ENCODE assay signal across 8 mouse cellular contexts in genomic region chr19:44296186-44296585, GRCm38 (mm10). TPM values are rescaled to one million over a fixed set of nuclear protein-coding genes. Genes with fewer than 3 reads are reported as not detected.
A peak's percentile ranks its signal among the peaks of the same experiment; 100 is the strongest.
DNase-seq lines count a peak whose midpoint lies in the region; ATAC-seq and TF ChIP-seq lines count a peak whose summit lies in the region.

No protein-coding gene starts in this region.

- ATAC-seq in cerebellum, adult (ENCODE audit: insufficient number of reproducible peaks, low FRiP score, low TSS enrichment): no peak
- no peak for ATAC-seq in erythroid progenitor cell, adult 5-6 weeks (replicated peaks; ENCODE audit: low FRiP score, poor library complexity, severe bottlenecking)
- no peak for ATAC-seq in granulocyte monocyte progenitor cell, adult 5-6 weeks (replicated peaks; ENCODE audit: poor library complexity, severe bottlenecking)

- peaks cover 40% of the 10 kb centered on the region for H3K4me1 ChIP-seq in cerebellum, adult 2 months (ENCODE audit: control insufficient read depth, insufficient read depth, low read length)
- H3K4me1 ChIP-seq in testis, adult 2 months (ENCODE audit: control insufficient read depth, insufficient read depth, low read length): peaks cover 7% of the 10 kb centered on the region
- H3K4me1 ChIP-seq in midbrain, embryonic 10.5 days: peaks cover 86% of the 10 kb centered on the region

- no peak for DNase-seq in cerebellum, adult 2 months
- DNase-seq in testis, postnatal 14 days (ENCODE audit: low spot score): no peak
- no peak for DNase-seq in midbrain, embryonic 10.5 days (ENCODE audit: low spot score)
- no peak for DNase-seq in retina, embryonic 14.5 days (ENCODE audit: low spot score)

- H3K27ac ChIP-seq in cerebellum, adult 2 months (ENCODE audit: insufficient read depth, low read length): no peak overlapping the region; the same call in 1 of the 2 replicates
- peak overlapping the region; percentile 45 for H3K27ac ChIP-seq in testis, adult 2 months (ENCODE audit: control insufficient read depth, insufficient read depth, low read depth, low read length)
- H3K27ac ChIP-seq in midbrain, embryonic 10.5 days (replicated peaks): peak overlapping the region; percentile 98; the same call in 1 of the 2 replicates

- no peaks in the 10 kb centered on the region for H3K36me3 ChIP-seq in testis, adult 2 months (ENCODE audit: control insufficient read depth, insufficient read depth, low read length)
- H3K36me3 ChIP-seq in midbrain, embryonic 10.5 days: peaks cover 65% of the 10 kb centered on the region

- H3K4me3 ChIP-seq in cerebellum, adult 2 months (replicated peaks; ENCODE audit: insufficient read depth, low read depth, low read length): peak overlapping the region; percentile 93
- peak overlapping the region; percentile 17 for H3K4me3 ChIP-seq in testis, adult 2 months (ENCODE audit: control insufficient read depth, low read depth, low read length)
- peak overlapping the region; percentile 86 for H3K4me3 ChIP-seq in midbrain, embryonic 10.5 days

- WGBS in cerebellum, adult 2 months: 10% methylated on average over 7 of the region's 7 CpGs
- WGBS in midbrain, embryonic 10.5 days: 58% methylated on average over 7 of the region's 7 CpGs

- H3K9me3 ChIP-seq in midbrain, embryonic 10.5 days (replicated peaks): no peaks in the 10 kb centered on the region

- no peak for TF ChIP-seq CTCF in cerebellum, adult 2 months (IDR thresholded peaks at IDR 0.05; ENCODE audit: borderline replicate concordance, insufficient read depth, low read depth, low read length)
- no peak for TF ChIP-seq CTCF in testis, adult 2 months (IDR thresholded peaks at IDR 0.05; ENCODE audit: control insufficient read depth, insufficient read depth, insufficient replicate concordance, low read depth, low read length)

- TF ChIP-seq POLR2A in cerebellum, adult 2 months (IDR thresholded peaks at IDR 0.05; ENCODE audit: borderline replicate concordance, insufficient read depth, low read length): no peak
- no peak for TF ChIP-seq POLR2A in testis, adult 2 months (IDR thresholded peaks at IDR 0.05; ENCODE audit: control insufficient read depth, low read depth, low read length)

- H3K27me3 ChIP-seq in cerebellum, adult 2 months (ENCODE audit: control insufficient read depth, insufficient read depth, low read length): no peaks in the 10 kb centered on the region
- H3K27me3 ChIP-seq in testis, adult 2 months (ENCODE audit: control insufficient read depth, insufficient read depth, low read length): no peaks in the 10 kb centered on the region
- H3K27me3 ChIP-seq in midbrain, embryonic 10.5 days (ENCODE audit: low read depth, poor library complexity, severe bottlenecking): no peaks in the 10 kb centered on the region

RNA-seq across cellular contexts. Expression of gene Scd2, which starts 2.7 kb away (rescaled TPM):
- polyA plus RNA-seq in cerebellum, adult 2 months (2012; rRNA removed): 695 and 743 TPM in 2 replicates
- polyA plus RNA-seq in testis, adult 2 months (2012; rRNA removed): 60.9 and 71.6 TPM in 2 replicates
- 326 and 382 TPM in 2 replicates for polyA plus RNA-seq in midbrain, embryonic 10.5 days (2016; fragmentation: Nextera tagmentation; extraction: Ambion mirVana)
- total RNA-seq in erythroid progenitor cell, adult 5-6 weeks (2015; ENCODE audit: low replicate concordance): 13.7 and 18.9 TPM in 2 replicates
- 9.4 and 13.2 TPM in 2 replicates for total RNA-seq in erythroid progenitor cell, adult 5-6 weeks (2017; ENCODE audit: low replicate concordance)
- total RNA-seq in granulocyte monocyte progenitor cell, adult 5-6 weeks (2014; fragmentation: Nextera tagmentation): 91.6 and 93.4 TPM in 2 replicates
- total RNA-seq in granulocyte monocyte progenitor cell, adult 5-6 weeks (2017): 108 and 109 TPM in 2 replicates

RNA-seq across cellular contexts. Expression of gene Scd4, which starts 36.7 kb away (rescaled TPM):
- polyA plus RNA-seq in cerebellum, adult 2 months (2012; rRNA removed): 0.18 and 0.22 TPM in 2 replicates
- polyA plus RNA-seq in testis, adult 2 months (2012; rRNA removed): 0.22 and 0.37 TPM in 2 replicates
- 0.06 TPM in 1 of 2 replicates, not detected in the other for polyA plus RNA-seq in midbrain, embryonic 10.5 days (2016; fragmentation: Nextera tagmentation; extraction: Ambion mirVana)
- not detected in 2 replicates for total RNA-seq in erythroid progenitor cell, adult 5-6 weeks (2015; ENCODE audit: low replicate concordance)
- 2.1 TPM in 1 of 2 replicates, not detected in the other for total RNA-seq in erythroid progenitor cell, adult 5-6 weeks (2017; ENCODE audit: low replicate concordance)
- not detected in 2 replicates for total RNA-seq in granulocyte monocyte progenitor cell, adult 5-6 weeks (2014; fragmentation: Nextera tagmentation)
- 0.22 TPM in 1 of 2 replicates, not detected in the other for total RNA-seq in granulocyte monocyte progenitor cell, adult 5-6 weeks (2017)

Comparison
In these comparisons a context has a peak if more than half of its experiments do, and no peak if none do; other contexts are left out.
1. H3K4me3 ChIP-seq: peak in every context shown above with its lines; median percentile 93 in cerebellum, adult 2 months; 86 in midbrain, embryonic 10.5 days; 17 in testis, adult 2 months.